Comparison of ENCODE assay signal across 9 mouse cellular contexts in genomic region chr5:28329024-28329806, GRCm38 (mm10). TPM values are rescaled to one million over a fixed set of nuclear protein-coding genes. Genes with fewer than 3 reads are reported as not detected.
DNase-seq lines count a peak whose midpoint lies in the region; ATAC-seq and TF ChIP-seq lines count a peak whose summit lies in the region.
"Had no signal": no experiment of that assay in that cellular context is flagged by ENCODE, and none has a peak within 500 bp of the region (broad histone marks: within the 10 kb centered on the region; RNA-seq: fewer than 3 reads in every experiment).

No protein-coding gene starts in this region.

- no peak overlapping the region for H3K4me3 ChIP-seq in left cerebral cortex, adult 2 months
- H3K4me3 ChIP-seq in intestine, embryonic 15.5 days (replicated peaks), result no peak overlapping the region
- H3K4me3 ChIP-seq: erythroblast, embryonic 14.5 days had no signal

- 76% methylated on average over 7 of the region's 7 CpGs for WGBS in intestine, embryonic 15.5 days

- DNase-seq in left cerebral cortex, adult 2 months (ENCODE audit: extremely low spot score in 1 of 2, low spot score in 2 of 2), result no peak
- no peak for DNase-seq in left cerebral cortex, adult 11 months (ENCODE audit: low spot score)
- DNase-seq in right cerebral cortex, postnatal 25 days, result no peak
- no peak for DNase-seq in gastrocnemius, postnatal 14 days
- DNase-seq in gastrocnemius, postnatal 36 days, result no peak

- intact Hi-C loops in left cerebral cortex, adult 2 months (cut with DNase I), result no loop called here
- intact Hi-C loops in gastrocnemius, postnatal 14 days (cut with DNase I; ENCODE audit: low total_unique reads), result no loop called here
- intact Hi-C loops in gastrocnemius, postnatal 36 days (cut with DNase I), result no loop called here

- H3K9ac ChIP-seq in intestine, embryonic 15.5 days, result no peak overlapping the region

- H3K27me3 ChIP-seq in intestine, embryonic 15.5 days (replicated peaks), result no peaks in the 10 kb centered on the region

- H3K4me2 ChIP-seq in intestine, embryonic 15.5 days (replicated peaks), result no peak overlapping the region

- H3K4me1 ChIP-seq in intestine, embryonic 15.5 days (replicated peaks), result no peaks in the 10 kb centered on the region

- no peaks in the 10 kb centered on the region for H3K9me3 ChIP-seq in intestine, embryonic 15.5 days

- no peak overlapping the region for H3K27ac ChIP-seq in left cerebral cortex, adult 2 months
- no peak overlapping the region for H3K27ac ChIP-seq in intestine, embryonic 15.5 days

- peak; percentile 86 for ATAC-seq in activated CD4-positive, CD25-positive, alpha-beta regulatory T cell, adult 4 months
- peak; percentile 76 for ATAC-seq in intestine, embryonic 15.5 days
- ATAC-seq in megakaryocyte-erythroid progenitor cell, adult 5-6 weeks (replicated peaks; ENCODE audit: low FRiP score, low TSS enrichment, poor library complexity, severe bottlenecking), result peak; percentile 81

- H3K36me3 ChIP-seq in intestine, embryonic 15.5 days, result no peaks in the 10 kb centered on the region

- TF ChIP-seq CTCF in left cerebral cortex, adult 2 months (IDR thresholded peaks at IDR 0.05), result peak; percentile 39

RNA-seq across cellular contexts. Expression of gene Rbm33, which starts 12.3 kb away (rescaled TPM):
- 10 to 100 TPM; 72.1 to 75.2 TPM for total RNA-seq in left cerebral cortex, adult 2 months (2021)
- 10 to 100 TPM; 10.1 to 12.2 TPM for polyA plus RNA-seq in activated CD4-positive, CD25-positive, alpha-beta regulatory T cell, adult 4 months (2017; shearing (Covaris generic))
- polyA plus RNA-seq in intestine, embryonic 15.5 days (2015; fragmentation: Nextera tagmentation; extraction: Ambion mirVana), result 9.9 and 10.0 TPM in 2 replicates
- total RNA-seq in megakaryocyte-erythroid progenitor cell, adult 5-6 weeks (2014; fragmentation: Nextera tagmentation), result 60.5 and 63.1 TPM in 2 replicates
- total RNA-seq in megakaryocyte-erythroid progenitor cell, adult 5-6 weeks (2017), result 36.8 and 60.4 TPM in 2 replicates
- 10 to 100 TPM; 20.3 to 28.3 TPM for total RNA-seq in gastrocnemius, postnatal 14 days (2021)
- total RNA-seq in gastrocnemius, postnatal 36 days (2021), result 10 to 100 TPM; 27.2 to 35.3 TPM
